Mouse (Mus musculus) T-cell, adult 2 months (primary cell): ENCODE measurements around the gene Utp11.

Experiments
- DNase-seq: peaks from one replicate; pipeline ENCODE4 v3.0.0; 2022; ENCODE audit warnings: low spot score

Gene Utp11

DNA sequence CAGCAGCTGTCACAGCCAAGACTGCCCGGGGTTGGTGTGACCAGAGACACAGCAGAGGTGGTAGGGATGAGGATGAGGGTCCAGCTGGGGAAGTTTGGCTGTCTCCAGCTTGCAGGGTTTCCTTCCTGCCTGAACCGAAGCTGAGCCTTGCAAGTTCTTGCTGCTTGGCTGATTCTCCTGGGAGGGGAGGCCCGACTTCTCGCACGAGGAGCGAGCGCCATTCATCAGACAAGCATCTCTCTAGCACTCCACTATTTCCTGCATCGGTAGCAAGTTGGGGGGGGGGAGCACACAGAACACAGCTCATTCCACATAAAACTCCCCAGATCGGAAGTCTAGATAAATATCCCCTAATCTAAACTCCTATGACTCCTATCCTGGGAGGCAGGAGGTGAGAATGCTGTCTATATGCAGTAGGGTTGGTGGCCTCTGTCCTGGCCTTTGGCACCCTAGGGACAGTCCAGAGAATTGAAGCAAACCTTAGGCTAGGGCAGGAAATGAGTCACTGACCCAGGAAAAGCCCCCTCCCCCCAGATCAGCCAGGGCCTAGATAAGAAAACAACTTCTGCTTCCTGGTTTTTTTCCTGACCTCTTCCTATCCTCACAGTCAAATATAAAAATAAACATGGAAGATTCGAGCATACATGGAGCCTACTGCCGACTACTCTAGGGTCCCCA is 11.5 kb upstream of the Utp11 start:
- DNase-seq = no peak

GRCm38 (mm10) chr4:124703881-124704796 is 10.7 kb upstream of the Utp11 start:
- DNase-seq = peak; percentile 53

- DNase-seq = no peak
These were observed 10.0 kb upstream of the Utp11 start for GRCm38 (mm10) chr4:124703406-124703805.

GRCm38 (mm10) chr4:124701916-124702315 is 8.5 kb upstream of the Utp11 start:
- DNase-seq = no peak

- DNase-seq = peak; percentile 36
These were observed 7.8 kb upstream of the Utp11 start for GRCm38 (mm10) chr4:124701052-124701845.

DNA sequence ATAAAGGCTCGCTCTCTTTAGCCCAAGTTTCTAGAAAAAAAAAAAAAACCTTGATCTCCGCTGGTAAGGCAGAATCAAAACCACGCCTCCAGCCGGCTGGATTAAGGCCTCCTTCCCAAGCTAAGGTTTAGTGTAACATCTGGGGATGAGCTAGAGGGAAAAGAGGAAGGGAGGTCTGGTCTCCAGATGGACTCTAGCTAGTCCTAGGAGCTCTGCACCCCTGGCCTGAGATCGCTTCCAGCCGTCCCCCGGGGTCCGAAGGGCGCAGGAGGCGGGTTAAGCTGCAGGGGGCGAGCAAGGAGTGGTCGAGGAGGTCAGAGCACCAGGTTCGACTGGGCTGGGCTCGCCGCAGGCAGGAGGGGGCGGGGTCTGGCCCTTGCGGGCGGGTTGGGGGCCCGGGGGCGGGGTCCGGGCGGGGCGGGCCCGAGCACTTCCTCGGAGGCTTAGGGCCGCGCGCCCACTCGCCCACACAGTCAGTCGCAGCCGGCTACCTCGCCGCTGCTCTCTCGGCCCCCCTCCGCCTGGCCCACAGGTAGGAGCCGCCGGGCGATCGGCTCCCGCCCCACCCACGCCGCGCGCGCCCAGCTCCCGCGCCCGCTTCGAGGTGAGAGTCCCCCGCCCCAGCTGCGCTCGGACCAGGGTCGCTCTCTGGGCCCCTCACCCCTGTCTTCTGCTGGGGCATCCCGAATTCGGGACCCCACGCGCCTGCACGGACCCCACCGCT is 7.0 kb upstream of the Utp11 start, which contains the start of gene Fhl3:
TSS of gene Fhl3 (plus strand) at position 454 of the 724 bp plus-strand sequence.
- DNase-seq = peak; percentile 49

- no peak for DNase-seq
These were observed 6.4 kb upstream of the Utp11 start for GRCm38 (mm10) chr4:124699791-124700190.

- DNase-seq = peak; percentile 33
These were observed 2.6 kb upstream of the Utp11 start for GRCm38 (mm10) chr4:124695786-124696516.

GRCm38 (mm10) chr4:124694572-124694971 is 1.2 kb upstream of the Utp11 start:
- no peak for DNase-seq

DNA sequence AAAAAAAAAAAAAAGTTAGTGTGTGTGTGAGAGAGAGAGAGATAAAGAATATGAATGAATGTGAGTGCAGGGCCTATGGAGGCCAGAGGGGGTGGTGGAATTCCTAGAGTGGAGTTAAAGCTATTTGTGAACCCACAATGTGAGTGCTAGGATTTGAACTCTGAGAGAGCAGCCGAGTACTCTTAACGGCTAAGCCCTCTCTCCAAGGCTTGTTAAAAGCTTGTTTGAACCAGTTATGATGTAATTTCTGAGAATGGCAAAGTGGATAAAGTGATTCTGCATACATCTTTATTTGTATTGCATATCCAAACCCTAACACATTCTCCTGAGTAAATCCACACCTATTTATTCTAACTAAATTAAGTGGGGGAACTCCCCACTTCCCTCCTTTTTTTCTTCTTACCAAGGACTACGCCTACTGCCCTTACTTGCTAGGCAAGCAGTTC is 961 bp downstream of the Utp11 start:
- no peak for DNase-seq

DNA sequence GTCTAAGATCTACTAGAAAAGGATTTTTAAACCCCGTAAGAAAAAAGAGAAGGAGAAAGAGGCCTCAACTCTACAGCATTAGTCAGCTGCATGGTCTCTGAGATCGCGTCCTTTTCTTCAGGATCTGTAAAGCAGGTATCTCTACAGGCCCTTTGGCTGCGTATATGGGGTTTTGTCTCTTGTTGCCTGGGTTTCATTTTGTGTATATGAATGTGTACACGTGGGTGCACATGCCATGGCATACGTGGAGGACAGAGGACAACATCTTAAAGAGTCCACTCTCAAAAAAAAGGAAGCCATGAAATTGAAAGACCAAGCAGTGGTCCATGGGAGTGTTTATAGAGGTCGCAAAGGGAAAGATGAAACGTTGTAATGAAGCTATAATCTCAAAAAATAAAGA is 1.9 kb downstream of the Utp11 start:
- DNase-seq = no peak

DNA sequence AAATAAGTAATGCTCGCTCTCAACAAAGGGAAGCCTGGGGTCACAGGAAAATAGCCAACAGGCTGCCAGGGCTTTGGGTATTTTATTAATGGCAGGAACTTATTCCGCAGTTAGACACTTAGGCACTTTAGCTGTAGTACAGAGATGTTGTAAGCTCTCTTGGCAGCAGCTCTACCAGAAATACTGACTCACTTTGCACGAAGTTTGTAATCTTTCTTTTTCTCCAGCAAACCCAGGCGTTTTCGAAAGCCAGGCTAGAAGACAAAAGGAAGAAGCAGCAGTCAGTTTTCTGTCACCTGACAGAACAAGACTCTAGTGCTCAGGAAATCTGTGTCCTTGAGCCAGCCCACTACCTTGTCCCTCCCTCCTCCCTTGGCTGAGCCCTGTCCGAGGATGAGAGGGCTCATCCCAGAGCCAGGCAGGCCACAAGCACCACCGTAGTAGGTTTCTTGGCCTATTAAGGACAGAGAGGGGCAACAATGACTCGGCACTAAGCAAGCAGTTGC is 7.5 kb downstream of the Utp11 start:
- no peak for DNase-seq

DNA sequence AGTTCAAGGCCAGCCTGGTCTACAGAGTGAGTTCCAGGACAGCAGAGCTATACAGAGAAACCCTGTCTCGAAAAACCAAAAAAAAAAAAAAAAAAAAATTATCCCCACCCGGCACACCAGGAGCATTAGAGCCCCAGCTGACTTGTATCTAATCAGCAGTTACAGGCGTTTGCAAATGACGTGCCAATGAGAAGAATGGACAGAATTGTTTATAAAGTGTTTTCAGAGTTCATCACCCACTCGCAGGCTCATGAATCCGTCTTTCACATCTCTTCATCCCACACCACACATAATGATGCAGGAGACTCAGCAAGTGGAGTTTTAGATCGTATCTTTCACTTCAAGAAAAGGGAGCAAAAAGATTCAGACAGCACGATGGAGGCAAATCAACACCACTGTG is 7.9 kb downstream of the Utp11 start:
- no peak for DNase-seq

GRCm38 (mm10) chr4:124685004-124685403 is 8.4 kb downstream of the Utp11 start:
- no peak for DNase-seq

GRCm38 (mm10) chr4:124683474-124683873 is 9.9 kb downstream of the Utp11 start:
- no peak for DNase-seq

DNA sequence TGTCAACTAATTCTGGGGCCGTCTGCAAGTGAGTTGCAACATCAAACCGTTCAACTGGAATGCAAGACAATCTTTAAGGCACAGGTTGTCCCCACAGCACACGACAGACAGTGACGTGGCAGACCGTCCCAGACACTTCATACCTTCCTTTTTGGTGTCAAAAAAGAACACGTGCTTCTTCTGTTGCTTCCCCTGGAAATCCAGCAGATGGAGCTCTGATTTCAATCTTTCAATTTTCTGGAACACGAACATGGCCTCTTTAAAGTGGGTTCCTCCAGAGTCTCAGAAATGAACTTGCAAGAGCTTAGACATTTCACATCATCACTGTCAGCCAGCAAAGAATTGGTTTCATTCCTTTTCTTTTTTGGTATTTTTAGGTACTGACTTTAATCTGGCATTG is 11.1 kb downstream of the Utp11 start:
- DNase-seq = peak; percentile 27

GRCm38 (mm10) chr4:124675958-124676357 is 17.4 kb downstream of the Utp11 start:
- no peak for DNase-seq

- peak; percentile 26 for DNase-seq
These were observed 18.4 kb downstream of the Utp11 start for GRCm38 (mm10) chr4:124675037-124675436.

DNA sequence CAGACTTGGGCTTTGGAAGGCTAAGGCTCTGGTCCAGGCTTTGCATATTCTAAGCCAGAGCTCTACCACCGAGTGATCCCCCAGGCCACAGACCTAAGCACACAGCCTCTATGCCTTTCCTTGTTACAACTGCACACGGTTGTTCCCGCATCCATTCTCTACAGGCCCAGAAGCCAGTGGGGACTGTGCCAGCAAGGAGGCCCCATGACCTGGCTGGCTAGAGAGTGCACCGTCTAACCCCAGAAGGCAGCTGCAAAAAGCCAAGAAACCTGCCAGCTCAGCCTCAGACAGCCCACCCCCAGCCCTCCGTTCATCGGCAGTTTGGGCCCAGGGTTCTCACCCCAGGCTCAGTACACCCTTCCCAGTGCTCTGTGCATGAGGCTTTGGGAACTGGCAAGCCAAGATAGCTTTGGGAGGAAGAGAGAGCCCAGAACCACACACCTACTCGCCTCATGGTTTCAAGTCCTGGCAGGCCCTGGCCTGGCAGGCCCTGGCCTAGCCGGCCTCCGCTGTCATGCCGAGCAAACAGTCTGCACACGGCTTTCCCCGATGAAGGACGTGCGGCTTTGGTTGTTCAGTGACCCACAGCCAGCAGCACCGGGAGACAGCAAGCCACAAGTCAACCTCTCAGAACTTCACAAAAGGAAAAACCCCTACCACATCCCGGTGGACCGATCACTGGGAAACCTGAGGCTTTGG is 18.9 kb downstream of the Utp11 start:
- no peak for DNase-seq
